Comparison of ENCODE assay signal across 8 mouse cellular contexts in genomic region chr9:107631311-107631826, GRCm38 (mm10). TPM values are rescaled to one million over a fixed set of nuclear protein-coding genes. Genes with fewer than 3 reads are reported as not detected.
A peak's percentile ranks its signal among the peaks of the same experiment; 100 is the strongest.
DNase-seq lines count a peak whose midpoint lies in the region; ATAC-seq and TF ChIP-seq lines count a peak whose summit lies in the region.

No protein-coding gene starts in this region.

- H3K27ac ChIP-seq in heart, embryonic 11.5 days (ENCODE audit: low read depth, low read length): peak overlapping the region; percentile 29; the same call in 1 of the 2 replicates
- H3K27ac ChIP-seq in cortical plate, adult 2 months (ENCODE audit: insufficient read depth, low read length): 0 out of 2 replicates have a peak overlapping the region, but pooled peaks have one; percentile 6
- peak overlapping the region; percentile 97 for H3K27ac ChIP-seq in hindbrain, embryonic 13.5 days
- H3K27ac ChIP-seq in midbrain, embryonic 11.5 days (ENCODE audit: low read depth, low read length): peak overlapping the region; percentile 100

- H3K9me3 ChIP-seq in heart, embryonic 11.5 days (replicated peaks; ENCODE audit: control insufficient read depth, low read length): no peaks in the 10 kb centered on the region
- no peaks in the 10 kb centered on the region for H3K9me3 ChIP-seq in hindbrain, embryonic 13.5 days
- H3K9me3 ChIP-seq in midbrain, embryonic 11.5 days (ENCODE audit: control insufficient read depth, low read length): no peaks in the 10 kb centered on the region

- peak overlapping the region; percentile 22; the same call in 1 of the 2 replicates for H3K9ac ChIP-seq in heart, embryonic 11.5 days (ENCODE audit: low read depth, low read length)
- peak overlapping the region; percentile 94 for H3K9ac ChIP-seq in hindbrain, embryonic 13.5 days
- peak overlapping the region; percentile 85 for H3K9ac ChIP-seq in midbrain, embryonic 11.5 days (ENCODE audit: low read length)

- no peak for DNase-seq in heart, postnatal 14 days
- peak; percentile 91 for DNase-seq in midbrain, embryonic 11.5 days (ENCODE audit: low spot score, missing footprints)
- no peak for DNase-seq in right cerebral cortex, postnatal 10 days (ENCODE audit: low spot score in 2 of 2)
- no peak for DNase-seq in layer of hippocampus, postnatal 14 days (ENCODE audit: low spot score in 2 of 2)
- no peak for DNase-seq in adrenal gland, adult (ENCODE audit: inconsistent age in 2 of 2, low spot score in 1 of 2)

- no peak for TF ChIP-seq POLR2A in cortical plate, adult 2 months (IDR thresholded peaks at IDR 0.05; ENCODE audit: extremely low read depth, insufficient read depth, low read length)

- no peak for TF ChIP-seq CTCF in cortical plate, adult 2 months (IDR thresholded peaks at IDR 0.05; ENCODE audit: extremely low read depth, insufficient read depth, low read length)

- 73% methylated on average over 9 of the region's 9 CpGs for WGBS in heart, embryonic 11.5 days (ENCODE audit: insufficient replicate concordance)
- 22% methylated on average over 9 of the region's 9 CpGs for WGBS in hindbrain, embryonic 13.5 days
- WGBS in midbrain, embryonic 11.5 days: 30% methylated on average over 9 of the region's 9 CpGs

- H3K36me3 ChIP-seq in heart, embryonic 11.5 days (ENCODE audit: control insufficient read depth, insufficient read depth, low read length): no peaks in the 10 kb centered on the region; the same call in 1 of the 2 replicates
- H3K36me3 ChIP-seq in hindbrain, embryonic 13.5 days: no peaks in the 10 kb centered on the region
- H3K36me3 ChIP-seq in midbrain, embryonic 11.5 days (ENCODE audit: control insufficient read depth, insufficient read depth, low read length): no peaks in the 10 kb centered on the region; the same call in 1 of the 2 replicates

- intact Hi-C loops in heart, postnatal 14 days (cut with DNase I): no loop called here

- ATAC-seq in heart, embryonic 11.5 days (replicated peaks; ENCODE audit: insufficient number of reproducible peaks, low FRiP score, low TSS enrichment): no peak
- ATAC-seq in hindbrain, embryonic 13.5 days (ENCODE audit: low FRiP score): no peak
- no peak for ATAC-seq in midbrain, embryonic 11.5 days (ENCODE audit: low FRiP score)

- H3K4me1 ChIP-seq in heart, embryonic 11.5 days (ENCODE audit: control insufficient read depth, insufficient read depth, low read length): peaks cover 74% of the 10 kb centered on the region
- peaks cover 13% of the 10 kb centered on the region for H3K4me1 ChIP-seq in cortical plate, adult 2 months (ENCODE audit: control insufficient read depth, insufficient read depth, low read length)
- peaks cover 93% of the 10 kb centered on the region for H3K4me1 ChIP-seq in hindbrain, embryonic 13.5 days (replicated peaks)
- peaks cover 76% of the 10 kb centered on the region for H3K4me1 ChIP-seq in midbrain, embryonic 11.5 days (ENCODE audit: control insufficient read depth, insufficient read depth, low read length)

- no peaks in the 10 kb centered on the region for H3K27me3 ChIP-seq in heart, embryonic 11.5 days (ENCODE audit: control insufficient read depth, insufficient read depth, low read length)
- H3K27me3 ChIP-seq in hindbrain, embryonic 13.5 days: no peaks in the 10 kb centered on the region
- no peaks in the 10 kb centered on the region for H3K27me3 ChIP-seq in midbrain, embryonic 11.5 days (ENCODE audit: control insufficient read depth, insufficient read depth, low read length)

- H3K4me3 ChIP-seq in heart, embryonic 11.5 days (ENCODE audit: low read depth, low read length): no peak overlapping the region
- H3K4me3 ChIP-seq in cortical plate, adult 2 months (ENCODE audit: insufficient read depth, low read length): no peak overlapping the region
- peak overlapping the region; percentile 84; the same call in 1 of the 2 replicates for H3K4me3 ChIP-seq in hindbrain, embryonic 13.5 days
- H3K4me3 ChIP-seq in midbrain, embryonic 11.5 days (ENCODE audit: low read depth, low read length): peak overlapping the region; percentile 67

- H3K4me2 ChIP-seq in heart, embryonic 11.5 days: no peak overlapping the region
- peak overlapping the region; percentile 95 for H3K4me2 ChIP-seq in hindbrain, embryonic 13.5 days
- peak overlapping the region; percentile 97 for H3K4me2 ChIP-seq in midbrain, embryonic 11.5 days

RNA-seq across cellular contexts. Expression of gene Gnai2, which starts 3.8 kb away (rescaled TPM):
- polyA plus RNA-seq in heart, embryonic 11.5 days (2014; fragmentation: Nextera tagmentation; extraction: Ambion mirVana): 308 and 316 TPM in 2 replicates
- 100 to 1,000 TPM; 318 to 327 TPM for total RNA-seq in heart, postnatal 14 days (2021)
- polyA plus RNA-seq in cortical plate, adult 2 months (2012; rRNA removed): 283 and 286 TPM in 2 replicates
- polyA plus RNA-seq in hindbrain, embryonic 13.5 days (2015; fragmentation: Nextera tagmentation; extraction: Ambion mirVana): 335 and 338 TPM in 2 replicates
- 578 and 581 TPM in 2 replicates for polyA plus RNA-seq in midbrain, embryonic 11.5 days (2014; fragmentation: Nextera tagmentation; extraction: Ambion mirVana)
- 100 to 1,000 TPM; 215 to 224 TPM for total RNA-seq in layer of hippocampus, postnatal 14 days (2021)

RNA-seq across cellular contexts. Expression of gene Sema3b, which starts 22.3 kb away (rescaled TPM):
- polyA plus RNA-seq in heart, embryonic 11.5 days (2014; fragmentation: Nextera tagmentation; extraction: Ambion mirVana): 5.1 and 5.3 TPM in 2 replicates
- total RNA-seq in heart, postnatal 14 days (2021): 10 to 100 TPM; 11.3 to 12.1 TPM
- polyA plus RNA-seq in cortical plate, adult 2 months (2012; rRNA removed): 2.4 and 4.3 TPM in 2 replicates
- 3.4 and 4.2 TPM in 2 replicates for polyA plus RNA-seq in hindbrain, embryonic 13.5 days (2015; fragmentation: Nextera tagmentation; extraction: Ambion mirVana)
- polyA plus RNA-seq in midbrain, embryonic 11.5 days (2014; fragmentation: Nextera tagmentation; extraction: Ambion mirVana): 1.3 and 2.1 TPM in 2 replicates
- 1 to 10 TPM; 2.0 to 4.9 TPM for total RNA-seq in layer of hippocampus, postnatal 14 days (2021)

RNA-seq across cellular contexts. Expression of gene Slc38a3, which starts 38.0 kb away (rescaled TPM):
- polyA plus RNA-seq in heart, embryonic 11.5 days (2014; fragmentation: Nextera tagmentation; extraction: Ambion mirVana): 2.8 and 3.3 TPM in 2 replicates
- total RNA-seq in heart, postnatal 14 days (2021): 10 to 100 TPM; 48.6 to 53.3 TPM
- 134 and 156 TPM in 2 replicates for polyA plus RNA-seq in cortical plate, adult 2 months (2012; rRNA removed)
- polyA plus RNA-seq in hindbrain, embryonic 13.5 days (2015; fragmentation: Nextera tagmentation; extraction: Ambion mirVana): 25.3 and 26.2 TPM in 2 replicates
- 11.2 and 11.7 TPM in 2 replicates for polyA plus RNA-seq in midbrain, embryonic 11.5 days (2014; fragmentation: Nextera tagmentation; extraction: Ambion mirVana)
- total RNA-seq in layer of hippocampus, postnatal 14 days (2021): 10 to 100 TPM; 83.3 to 98.4 TPM

RNA-seq across cellular contexts. Expression of gene Ifrd2, which starts 43.9 kb away (rescaled TPM):
- polyA plus RNA-seq in heart, embryonic 11.5 days (2014; fragmentation: Nextera tagmentation; extraction: Ambion mirVana): 57.5 and 59.1 TPM in 2 replicates
- 10 to 100 TPM; 36.7 to 47.1 TPM for total RNA-seq in heart, postnatal 14 days (2021)
- 16.3 and 18.6 TPM in 2 replicates for polyA plus RNA-seq in cortical plate, adult 2 months (2012; rRNA removed)
- polyA plus RNA-seq in hindbrain, embryonic 13.5 days (2015; fragmentation: Nextera tagmentation; extraction: Ambion mirVana): 11.8 and 14.1 TPM in 2 replicates
- polyA plus RNA-seq in midbrain, embryonic 11.5 days (2014; fragmentation: Nextera tagmentation; extraction: Ambion mirVana): 24.2 and 28.2 TPM in 2 replicates
- 10 to 100 TPM; 12.1 to 13.0 TPM for total RNA-seq in layer of hippocampus, postnatal 14 days (2021)

RNA-seq across cellular contexts. Expression of gene Gnat1, which starts 48.1 kb away (rescaled TPM):
- 0.42 and 1.2 TPM in 2 replicates for polyA plus RNA-seq in heart, embryonic 11.5 days (2014; fragmentation: Nextera tagmentation; extraction: Ambion mirVana)
- total RNA-seq in heart, postnatal 14 days (2021): not detected
- polyA plus RNA-seq in cortical plate, adult 2 months (2012; rRNA removed): 0.40 and 0.42 TPM in 2 replicates
- 1.8 TPM in 2 replicates for polyA plus RNA-seq in hindbrain, embryonic 13.5 days (2015; fragmentation: Nextera tagmentation; extraction: Ambion mirVana)
- polyA plus RNA-seq in midbrain, embryonic 11.5 days (2014; fragmentation: Nextera tagmentation; extraction: Ambion mirVana): 1.1 and 1.4 TPM in 2 replicates
- total RNA-seq in layer of hippocampus, postnatal 14 days (2021): under 1 TPM in 1 of 2 experiments, not detected in 1; 0.60 TPM

Comparison
In these comparisons a context has a peak if more than half of its experiments do, and no peak if none do; other contexts are left out.
1. H3K27ac ChIP-seq: peak in every context shown above with its lines; median percentile 100 in midbrain, embryonic 11.5 days; 97 in hindbrain, embryonic 13.5 days; 29 in heart, embryonic 11.5 days; 6 in cortical plate, adult 2 months.
2. H3K4me3 ChIP-seq: peak in hindbrain, embryonic 13.5 days (single experiment) and midbrain, embryonic 11.5 days (single experiment); none in heart, embryonic 11.5 days (single experiment) and cortical plate, adult 2 months (single experiment).
3. H3K9ac ChIP-seq: peak in every context shown above with its lines; median percentile 94 in hindbrain, embryonic 13.5 days; 85 in midbrain, embryonic 11.5 days; 22 in heart, embryonic 11.5 days.